8 mouse cellular contexts compared by ENCODE assay signal in the genomic region with DNA sequence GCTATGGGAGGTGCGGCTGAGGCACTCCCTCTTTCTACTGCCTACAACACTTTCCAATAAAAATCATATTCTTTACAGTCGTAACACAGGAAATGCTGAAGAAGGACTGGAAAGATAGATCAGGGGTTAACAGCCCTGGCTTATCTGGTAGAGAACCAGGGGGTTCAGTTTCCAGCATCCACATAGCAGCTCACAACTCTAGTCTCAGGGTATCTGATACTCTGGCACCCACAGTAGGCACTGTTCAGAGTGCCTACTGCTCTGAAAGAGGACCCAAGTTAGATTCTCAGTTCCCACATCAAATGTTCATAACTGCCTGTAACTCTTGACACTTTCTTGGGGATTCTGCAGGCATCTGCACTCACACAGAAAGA. TPM values are rescaled to one million over a fixed set of nuclear protein-coding genes. Genes with fewer than 3 reads are reported as not detected.
DNase-seq lines count a peak whose midpoint lies in the region; ATAC-seq and TF ChIP-seq lines count a peak whose summit lies in the region.

No protein-coding gene starts in this region.

- peak overlapping the region; percentile 35; the same call in 1 of the 2 replicates for H3K9ac ChIP-seq in liver, embryonic 15.5 days

- ATAC-seq in liver, embryonic 15.5 days (ENCODE audit: insufficient read depth), result peak; percentile 27

- peak overlapping the region; percentile 67 for H3K4me3 ChIP-seq in cerebellum, adult 2 months (replicated peaks; ENCODE audit: insufficient read depth, low read depth, low read length)
- peak overlapping the region; percentile 76; the same call in 1 of the 2 replicates for H3K4me3 ChIP-seq in thymus, adult 2 months (ENCODE audit: control insufficient read depth, insufficient read depth, low read length)
- H3K4me3 ChIP-seq in liver, embryonic 15.5 days (replicated peaks), result peak overlapping the region; percentile 76

- no peak for TF ChIP-seq POLR2A in cerebellum, adult 2 months (IDR thresholded peaks at IDR 0.05; ENCODE audit: borderline replicate concordance, insufficient read depth, low read length)
- TF ChIP-seq POLR2A in thymus, adult 2 months (IDR thresholded peaks at IDR 0.05; ENCODE audit: control insufficient read depth, extremely low read depth, insufficient read depth, low read length, poor library complexity), result no peak

- peak overlapping the region; percentile 93 for H3K4me2 ChIP-seq in liver, embryonic 15.5 days

- H3K9me3 ChIP-seq in liver, embryonic 15.5 days (replicated peaks), result no peaks in the 10 kb centered on the region

- peaks cover 9% of the 10 kb centered on the region for H3K4me1 ChIP-seq in cerebellum, adult 2 months (ENCODE audit: control insufficient read depth, insufficient read depth, low read length)
- peaks cover 12% of the 10 kb centered on the region for H3K4me1 ChIP-seq in thymus, adult 2 months (replicated peaks; ENCODE audit: control insufficient read depth, insufficient read depth, low read length)
- H3K4me1 ChIP-seq in liver, embryonic 15.5 days (replicated peaks), result peaks cover 43% of the 10 kb centered on the region

- peaks cover 3% of the 10 kb centered on the region; the same call in 1 of the 2 replicates for H3K36me3 ChIP-seq in thymus, adult 2 months (ENCODE audit: control insufficient read depth, insufficient read depth, low read length)
- peaks cover 3% of the 10 kb centered on the region; the same call in 1 of the 2 replicates for H3K36me3 ChIP-seq in liver, embryonic 15.5 days (replicated peaks)

- no peak for DNase-seq in cerebellum, adult 2 months
- DNase-seq in cerebellum, adult 11 months, result no peak
- no peak for DNase-seq in thymus, adult 2 months
- no peak for DNase-seq in thymus, postnatal 4 days
- DNase-seq in retina, postnatal 1 day, result no peak
- no peak for DNase-seq in cerebellum, adult 8-10 months
- DNase-seq in cerebellum, adult 9-11 months, result no peak

- 0% methylated on average over 2 of the region's 2 CpGs for WGBS in cerebellum, adult 2 months
- 1% methylated on average over 2 of the region's 2 CpGs for WGBS in thymus, adult 2 months
- 0% methylated on average over 2 of the region's 2 CpGs for WGBS in liver, embryonic 15.5 days (ENCODE audit: insufficient replicate concordance)

- no peak for TF ChIP-seq CTCF in cerebellum, adult 2 months (IDR thresholded peaks at IDR 0.05; ENCODE audit: borderline replicate concordance, insufficient read depth, low read depth, low read length)
- no peak for TF ChIP-seq CTCF in thymus, adult 2 months (IDR thresholded peaks at IDR 0.05; ENCODE audit: borderline replicate concordance, control insufficient read depth, extremely low read depth, insufficient read depth, low read length, poor library complexity)

- H3K27ac ChIP-seq in cerebellum, adult 2 months (ENCODE audit: insufficient read depth, low read length), result 0 out of 2 replicates have a peak overlapping the region, but pooled peaks have one; percentile 35
- no peak overlapping the region for H3K27ac ChIP-seq in thymus, adult 2 months (ENCODE audit: control insufficient read depth, insufficient read depth, low read length)
- peak overlapping the region; percentile 95 for H3K27ac ChIP-seq in liver, embryonic 15.5 days (replicated peaks)

- H3K27me3 ChIP-seq in cerebellum, adult 2 months (ENCODE audit: control insufficient read depth, insufficient read depth, low read length), result no peaks in the 10 kb centered on the region
- no peaks in the 10 kb centered on the region for H3K27me3 ChIP-seq in thymus, adult 2 months (ENCODE audit: control insufficient read depth, insufficient read depth, low read length)
- H3K27me3 ChIP-seq in liver, embryonic 15.5 days, result no peaks in the 10 kb centered on the region

RNA-seq across cellular contexts. Expression of gene Aaed1, which starts 0.4 kb away (rescaled TPM):
- 18.4 and 21.5 TPM in 2 replicates for polyA plus RNA-seq in cerebellum, adult 2 months (2012; rRNA removed)
- 5.1 and 5.5 TPM in 2 replicates for polyA plus RNA-seq in thymus, adult 2 months (2012; rRNA removed)
- polyA plus RNA-seq in liver, embryonic 15.5 days (2015; fragmentation: Nextera tagmentation; extraction: Ambion mirVana), result 19.6 and 20.2 TPM in 2 replicates

RNA-seq across cellular contexts. Expression of gene Cdc14b, which starts 37.8 kb away (rescaled TPM):
- 15.3 and 17.0 TPM in 2 replicates for polyA plus RNA-seq in cerebellum, adult 2 months (2012; rRNA removed)
- 3.2 and 4.7 TPM in 2 replicates for polyA plus RNA-seq in thymus, adult 2 months (2012; rRNA removed)
- polyA plus RNA-seq in liver, embryonic 15.5 days (2015; fragmentation: Nextera tagmentation; extraction: Ambion mirVana), result 8.6 and 8.8 TPM in 2 replicates

RNA-seq across cellular contexts. Expression of gene Ctsl, which starts 57.8 kb away (rescaled TPM):
- 150 and 164 TPM in 2 replicates for polyA plus RNA-seq in cerebellum, adult 2 months (2012; rRNA removed)
- 292 and 586 TPM in 2 replicates for polyA plus RNA-seq in thymus, adult 2 months (2012; rRNA removed)
- 197 and 221 TPM in 2 replicates for polyA plus RNA-seq in liver, embryonic 15.5 days (2015; fragmentation: Nextera tagmentation; extraction: Ambion mirVana)
